Mouse (Mus musculus): ENCODE measurements around the gene Hoxd12.
A peak's percentile ranks its signal among the peaks of the same experiment; 100 is the strongest.

Gene Hoxd12

DNA sequence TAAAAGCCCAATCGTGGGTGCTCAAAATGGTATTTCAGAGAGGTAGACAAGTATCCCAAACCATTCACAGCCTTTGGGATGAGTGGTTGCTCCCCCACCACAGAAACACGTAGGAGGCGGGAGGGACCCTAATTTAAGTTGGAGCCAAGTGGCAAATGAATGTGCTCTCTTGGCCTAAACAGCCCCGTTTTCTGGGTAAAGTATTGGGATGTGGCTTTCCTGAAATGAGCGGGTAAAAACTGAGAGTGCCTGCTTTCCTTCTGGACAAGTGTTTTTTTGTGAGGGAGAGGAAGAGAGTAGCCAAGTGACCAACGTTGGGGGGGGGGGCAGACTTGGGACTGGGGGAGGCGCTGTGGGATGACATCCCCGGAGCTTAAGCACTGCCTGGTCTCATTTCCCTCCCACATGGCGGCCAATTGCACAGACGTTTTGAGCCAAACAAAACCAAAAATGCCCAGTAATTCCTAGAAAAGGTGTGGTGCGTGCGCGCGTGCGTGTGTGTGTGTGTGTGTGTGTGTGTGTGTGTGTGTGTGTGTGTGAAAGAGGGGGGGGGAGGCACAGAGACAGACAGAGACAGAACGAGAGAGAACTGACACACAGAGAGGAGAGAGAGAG lies 36.2 kb downstream of the Hoxd12 start:
- DNase-seq: no peak

DNA sequence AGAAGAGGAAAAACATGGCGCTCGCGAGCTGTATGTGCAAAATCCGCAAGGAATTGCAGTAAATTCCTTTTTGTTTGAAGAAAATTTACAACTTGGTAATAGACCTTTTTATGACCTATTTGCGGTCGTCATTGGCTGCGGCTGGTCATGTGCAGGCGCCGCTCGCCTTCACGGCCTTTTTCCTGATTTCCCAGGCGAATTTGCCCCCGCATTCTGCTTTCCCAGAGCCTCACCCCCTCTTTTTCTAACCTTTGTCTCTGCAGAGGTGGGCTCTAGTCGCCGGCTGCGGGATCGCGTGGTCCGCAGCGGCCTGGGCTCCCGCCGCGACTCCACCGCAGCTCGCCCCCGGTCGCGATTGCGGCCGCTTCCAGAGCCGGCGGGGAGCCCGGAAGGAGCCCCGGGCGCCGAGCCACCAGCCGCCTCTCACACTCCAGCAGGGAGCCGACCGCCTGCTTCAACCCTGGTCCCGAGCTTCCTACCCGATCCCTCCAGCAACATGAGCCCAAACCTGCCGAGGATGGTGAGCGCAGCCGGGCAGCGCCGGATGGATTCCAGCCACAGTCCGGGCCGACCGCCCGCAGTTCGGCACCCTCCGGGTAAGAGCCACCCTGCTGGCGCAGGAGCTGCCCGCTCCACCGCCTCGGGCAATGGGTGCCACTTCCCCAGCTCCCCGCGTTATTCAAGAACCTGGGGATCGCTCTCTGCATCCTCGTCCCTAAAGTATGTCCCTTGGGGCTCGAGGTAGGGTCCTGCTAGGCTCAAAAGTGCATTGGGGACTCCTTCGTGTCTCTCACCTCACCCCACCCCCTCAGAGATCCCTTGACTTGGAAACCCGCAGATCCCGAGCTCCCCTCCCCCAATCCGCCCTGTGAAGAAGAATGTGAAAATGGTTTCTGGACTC lies 37.2 kb downstream of the Hoxd12 start, which contains the start of the genes Hoxd3 and Hoxd4:
Gene Hoxd3, plus strand, starts transcription at position 207 of the 901 bp plus-strand sequence.
Gene Hoxd4, plus strand, starts transcription at position 209 of the 901 bp plus-strand sequence.
- no peak for DNase-seq

DNA sequence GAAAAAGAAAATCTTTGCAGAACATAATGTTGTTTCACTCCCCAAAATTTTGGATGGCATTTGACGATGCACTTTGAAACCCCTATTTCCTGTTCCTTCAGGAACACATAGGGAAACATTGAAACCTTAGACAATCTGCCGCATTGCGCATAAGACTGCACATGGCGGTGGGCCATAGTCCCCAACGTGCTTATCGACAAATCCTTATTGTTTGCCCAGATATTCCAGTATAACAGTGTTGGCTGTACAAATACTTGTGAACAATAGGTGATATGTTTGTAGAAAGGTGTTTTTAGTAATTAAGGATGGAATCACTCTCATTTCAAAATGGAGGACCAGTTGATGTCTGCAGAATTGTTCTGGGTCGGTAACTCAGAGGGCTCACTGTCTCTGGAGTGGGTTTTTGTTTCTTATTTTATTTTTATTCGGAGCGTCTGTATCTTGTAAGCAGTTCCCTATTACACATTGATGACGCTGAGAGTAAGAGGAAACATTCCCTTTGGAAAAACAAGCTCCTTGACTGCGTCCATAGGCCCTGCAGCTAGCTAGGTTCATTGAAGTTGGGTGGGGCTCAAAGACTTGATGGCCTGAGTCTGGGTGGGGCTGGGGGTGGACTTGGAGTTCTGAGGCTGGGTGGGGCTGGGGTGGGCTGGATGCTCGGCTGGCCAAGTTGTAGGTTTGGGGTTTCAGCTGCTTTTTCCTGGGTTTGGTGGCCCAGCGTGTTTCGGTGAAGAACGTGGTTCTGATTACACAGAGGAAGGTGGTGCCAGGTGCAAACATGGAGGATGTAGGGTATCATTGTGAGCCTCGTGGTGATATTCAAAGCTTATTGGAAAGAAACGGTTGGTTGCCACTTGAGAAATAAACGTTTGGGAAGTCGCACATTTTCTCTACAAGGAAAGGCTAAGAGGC lies 38.7 kb downstream of the Hoxd12 start:
- DNase-seq: no peak

DNA sequence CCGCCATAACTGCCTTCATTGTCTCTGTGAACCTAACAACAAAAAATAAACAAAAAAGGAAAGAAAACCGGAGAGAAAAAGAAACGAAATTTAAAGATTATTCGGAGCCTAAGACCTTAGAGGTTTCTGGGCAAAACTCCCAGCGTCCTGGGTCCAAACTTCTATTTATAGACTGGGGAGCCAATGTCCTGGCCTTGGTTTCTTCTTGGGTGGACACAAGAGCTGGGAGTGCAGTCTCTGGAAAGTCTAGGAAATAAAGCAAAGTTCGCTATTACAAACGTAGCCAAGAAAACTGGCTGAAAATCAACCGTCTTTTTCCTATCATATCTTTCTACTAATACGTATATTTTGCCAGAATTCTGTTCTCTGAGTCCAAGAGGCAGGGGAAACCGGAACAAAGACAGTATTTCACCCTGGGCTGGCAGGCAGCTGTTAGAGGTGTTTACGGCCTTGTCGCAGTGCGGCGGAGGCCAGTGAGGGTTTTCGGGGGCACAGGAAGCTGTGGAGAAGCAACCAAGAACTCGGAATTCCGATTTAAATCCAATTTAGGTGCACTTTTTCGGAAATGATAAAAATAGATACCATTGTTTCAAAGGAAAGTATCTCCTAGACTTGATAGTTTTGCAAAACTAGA lies 39.5 kb downstream of the Hoxd12 start:
- no peak for DNase-seq

DNA sequence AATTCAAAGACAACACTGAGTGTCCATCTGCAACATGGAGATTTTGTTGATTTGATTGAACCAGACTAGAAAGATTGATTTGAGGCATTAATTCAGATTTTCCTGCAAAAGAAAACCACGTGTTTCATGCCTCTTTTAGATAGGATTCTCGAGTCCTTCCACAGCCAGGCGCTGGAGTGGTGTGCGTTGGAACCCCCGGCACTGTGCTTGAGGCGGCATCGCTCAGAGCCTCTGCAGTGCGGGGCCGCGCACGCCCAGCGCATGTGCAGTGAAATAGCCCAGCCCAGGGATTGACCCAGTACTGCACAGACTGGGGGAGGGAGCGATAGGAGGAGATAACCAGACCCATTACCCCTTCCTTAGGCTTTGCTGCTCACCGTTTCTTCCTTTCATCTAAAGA lies 40.1 kb downstream of the Hoxd12 start:
- no peak for DNase-seq

DNA sequence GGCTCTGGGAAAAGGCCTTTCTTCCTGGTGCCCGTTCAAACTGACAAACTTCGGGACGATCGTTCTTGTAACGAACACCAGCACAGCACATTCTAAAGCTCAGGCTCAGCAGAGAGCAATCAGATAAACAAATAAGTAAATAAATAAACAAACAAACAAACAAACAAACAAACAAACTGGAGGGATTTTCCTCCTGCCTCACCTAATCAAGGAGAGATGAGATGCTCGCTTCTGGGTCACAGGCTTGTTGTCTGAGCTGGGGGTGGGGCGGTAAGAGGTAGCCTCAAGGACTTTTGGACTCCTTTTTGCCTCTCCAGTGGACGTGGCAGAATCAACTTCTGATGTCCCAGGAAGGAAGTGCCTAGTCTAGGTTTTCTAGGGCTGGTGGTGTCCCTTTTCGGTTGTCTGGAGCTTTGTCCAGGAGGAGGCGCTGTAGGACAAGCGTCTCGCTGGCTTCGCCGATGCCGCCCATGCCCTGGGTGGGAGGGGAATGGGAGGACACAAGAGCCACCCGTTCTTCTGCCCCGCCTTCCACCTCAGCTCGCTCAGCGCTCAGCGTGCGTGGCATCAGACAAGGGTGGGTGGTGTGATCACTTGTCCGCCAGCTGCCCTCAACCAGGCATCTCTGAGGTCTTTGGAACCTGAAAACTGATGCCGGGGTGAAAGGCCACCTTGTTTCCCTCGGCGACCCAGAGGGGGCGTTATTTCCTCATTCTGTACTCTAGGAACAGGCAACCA lies 40.9 kb downstream of the Hoxd12 start:
- DNase-seq: peak; percentile 42 to 58

DNA sequence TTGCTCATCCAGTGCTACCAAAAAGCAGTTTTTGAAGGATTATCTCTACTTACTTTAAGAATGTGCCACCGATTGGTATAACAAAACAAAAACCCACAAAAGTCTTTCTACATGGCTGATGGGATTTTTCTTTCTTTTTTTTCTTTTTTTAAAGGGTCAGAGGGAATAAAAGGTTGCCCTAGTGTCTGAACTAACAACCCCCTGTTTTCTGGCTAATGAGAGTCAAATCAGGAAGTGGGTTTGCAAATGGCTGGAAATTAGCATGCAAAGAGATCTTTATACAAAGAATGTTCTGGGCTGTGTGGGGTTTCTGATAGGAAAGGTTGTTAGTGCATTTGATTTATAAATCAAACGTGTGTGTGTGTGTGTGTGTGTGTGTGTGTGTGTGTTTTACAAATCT lies 45.6 kb downstream of the Hoxd12 start:
- DNase-seq: no peak

DNA sequence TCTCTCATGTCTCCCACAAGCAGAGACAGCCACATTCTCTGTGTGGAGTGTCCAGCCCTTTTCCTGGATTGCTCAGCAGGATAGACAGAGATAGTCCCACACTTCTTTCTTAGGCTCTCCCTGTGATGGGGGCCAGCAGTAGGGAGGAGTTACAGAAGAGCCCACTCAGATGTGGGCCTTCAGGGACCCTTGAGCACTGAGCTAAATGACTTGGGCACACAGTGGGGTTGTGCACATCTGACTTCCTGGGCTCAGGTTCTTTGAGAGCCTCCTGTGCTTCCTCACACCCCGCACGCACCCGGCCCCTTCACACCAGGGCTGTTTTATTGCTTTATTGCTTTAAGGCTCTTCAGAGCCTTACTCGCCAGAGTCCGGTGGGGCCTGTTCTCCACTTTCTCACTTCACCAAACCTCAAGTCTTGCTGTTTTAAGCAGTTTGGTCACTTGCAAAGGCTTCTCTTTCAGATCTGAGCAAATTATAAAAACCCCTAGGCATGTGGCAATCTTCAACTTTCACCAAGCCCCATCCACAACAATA lies 46.2 kb downstream of the Hoxd12 start:
- DNase-seq: no peak

DNA sequence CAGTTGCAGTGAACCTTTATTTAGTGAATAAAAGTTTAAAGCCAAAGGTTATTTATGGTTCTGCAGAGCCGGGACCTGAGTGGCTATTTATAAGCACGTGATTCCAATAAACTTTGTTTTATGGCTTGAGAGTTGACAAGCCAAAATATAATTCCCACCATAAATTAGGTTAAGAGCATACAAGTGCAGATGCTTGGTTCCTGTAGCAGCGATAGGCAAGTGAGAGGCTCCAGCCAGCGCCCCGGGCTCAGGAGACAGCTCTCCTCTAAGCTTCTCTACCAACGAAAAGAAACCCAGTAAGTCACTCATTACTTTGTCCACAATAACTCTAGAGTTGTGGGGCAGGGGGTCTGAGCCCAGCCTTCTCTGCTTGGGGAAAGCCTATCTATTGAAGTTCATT lies 47.1 kb downstream of the Hoxd12 start:
- no peak for DNase-seq

DNA sequence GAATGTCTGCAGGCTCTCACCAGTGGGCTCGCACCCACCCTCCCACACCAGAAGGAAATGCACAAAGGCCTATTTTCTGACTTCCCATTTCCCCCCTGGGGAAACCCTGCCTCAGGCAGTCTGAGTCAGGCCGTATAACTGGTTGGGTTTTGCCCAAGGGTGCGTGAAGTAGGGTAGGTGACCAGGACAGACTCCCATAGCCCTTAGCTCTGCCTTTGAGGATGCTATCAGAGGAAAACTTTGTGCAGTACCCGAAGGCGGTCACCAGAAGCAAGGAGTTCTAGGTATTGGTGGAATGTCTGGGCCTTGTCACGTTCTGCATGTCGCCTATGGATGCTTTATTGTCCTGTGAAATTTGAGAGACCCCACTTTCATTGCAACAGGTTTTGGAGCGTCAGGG lies 48.1 kb downstream of the Hoxd12 start:
- DNase-seq: no peak

DNA sequence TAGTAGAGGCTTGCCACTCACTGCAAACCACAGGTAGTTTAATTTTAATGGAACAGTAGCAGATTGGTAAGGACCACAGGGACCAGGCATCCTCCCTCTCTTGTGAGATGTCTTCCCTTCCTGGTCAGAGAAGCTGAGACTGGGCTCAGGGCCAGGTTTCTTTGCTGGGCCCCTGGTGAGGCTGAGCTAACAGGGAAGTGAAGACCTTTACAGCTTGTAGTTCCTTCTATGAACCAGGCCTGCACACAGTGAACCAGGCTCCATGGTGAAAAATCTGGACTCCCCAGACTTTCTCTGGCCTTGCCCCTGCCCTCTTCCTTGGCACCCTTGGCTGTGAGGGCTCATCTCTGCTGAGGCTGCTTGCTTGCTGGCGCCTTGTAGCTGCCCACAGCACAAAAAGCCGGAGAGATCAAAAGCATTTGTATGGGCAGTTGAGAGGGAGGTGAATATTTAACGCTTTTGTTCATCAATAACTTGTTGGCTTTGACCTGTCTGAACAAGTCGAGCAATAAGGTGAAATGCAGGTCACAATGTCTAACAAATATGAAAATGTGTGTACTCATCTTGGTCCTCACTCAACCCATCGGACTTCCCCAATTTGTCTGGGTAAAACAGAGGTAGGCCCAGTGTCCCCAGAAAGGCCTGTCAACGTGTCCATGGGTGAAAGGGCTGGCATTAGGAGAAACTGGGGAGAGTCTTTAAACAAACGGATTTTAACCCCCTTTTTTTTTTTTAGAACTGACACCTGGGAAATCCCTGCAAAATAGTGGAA lies 49.6 kb downstream of the Hoxd12 start:
- DNase-seq: no peak

DNA sequence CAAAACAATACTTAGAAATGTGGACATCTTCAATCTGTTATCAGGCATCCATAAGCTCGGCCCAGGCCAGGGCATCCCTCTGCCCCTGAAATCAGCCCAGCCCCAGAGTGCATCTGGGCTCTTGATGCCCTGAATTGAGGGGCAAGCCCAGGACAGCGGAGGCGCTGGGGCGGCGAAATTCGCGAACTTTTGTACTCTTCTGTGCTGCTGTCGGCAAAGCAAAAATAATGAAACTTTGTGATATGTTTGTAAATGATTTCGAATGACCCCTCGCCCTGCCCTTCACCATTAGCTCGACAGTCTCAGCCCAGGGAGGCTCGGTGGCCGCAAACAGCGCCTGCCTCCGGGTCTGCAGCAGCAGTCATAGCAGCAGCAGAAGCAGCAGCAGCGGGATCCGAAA lies 50.4 kb downstream of the Hoxd12 start:
- no peak for DNase-seq

DNA sequence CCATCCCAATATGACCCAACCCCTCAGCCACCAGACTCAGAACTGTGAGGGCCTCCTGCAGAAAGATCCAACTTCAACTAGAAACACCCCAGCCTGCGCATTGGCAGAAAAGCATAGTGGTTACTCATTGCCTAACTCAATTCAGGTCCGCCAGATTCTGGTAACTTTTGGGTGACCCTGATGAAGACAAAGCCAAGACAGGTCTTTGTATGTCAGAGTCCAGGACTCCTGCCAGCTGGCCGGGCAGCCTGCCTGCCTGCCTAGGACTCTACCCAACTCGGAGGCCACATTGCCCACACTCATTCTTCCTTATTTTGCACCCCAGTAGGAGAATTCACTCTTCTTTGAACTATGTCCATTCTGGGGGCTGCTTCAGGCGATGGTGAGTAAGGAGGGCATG lies 51.7 kb downstream of the Hoxd12 start, which contains the start of gene Gm28230:
Gene Gm28230, plus strand, starts transcription at position 178 of the 400 bp plus-strand sequence.
- DNase-seq: no peak

DNA sequence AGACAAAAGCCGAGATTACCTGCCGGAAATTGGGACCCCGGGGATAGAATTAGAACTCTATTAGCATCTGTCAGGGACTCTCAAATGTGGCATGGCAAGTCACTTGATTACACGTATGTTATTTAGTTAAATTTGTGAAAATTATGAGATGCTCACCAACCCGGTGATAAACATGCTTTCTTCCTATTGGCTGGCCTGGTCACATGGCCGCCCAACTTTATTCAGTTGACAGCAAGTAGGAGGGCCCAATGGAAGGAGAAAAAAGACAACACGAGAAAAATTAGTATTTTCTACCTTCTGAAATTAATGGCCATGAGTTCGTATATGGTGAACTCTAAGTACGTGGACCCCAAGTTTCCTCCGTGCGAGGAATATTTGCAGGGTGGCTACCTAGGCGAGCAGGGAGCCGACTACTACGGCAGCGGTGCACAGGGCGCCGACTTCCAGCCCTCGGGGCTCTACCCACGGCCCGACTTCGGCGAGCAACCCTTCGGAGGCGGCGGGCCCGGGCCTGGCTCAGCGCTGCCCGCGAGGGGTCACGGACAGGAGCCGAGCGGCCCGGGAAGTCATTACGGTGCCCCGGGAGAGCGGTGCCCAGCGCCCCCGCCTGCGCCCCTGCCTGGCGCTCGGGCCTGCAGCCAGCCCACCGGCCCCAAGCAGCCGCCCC lies 52.3 kb downstream of the Hoxd12 start:
- DNase-seq: no peak
